ENCODE assay signal across 8 mouse cellular contexts in the genomic region with DNA sequence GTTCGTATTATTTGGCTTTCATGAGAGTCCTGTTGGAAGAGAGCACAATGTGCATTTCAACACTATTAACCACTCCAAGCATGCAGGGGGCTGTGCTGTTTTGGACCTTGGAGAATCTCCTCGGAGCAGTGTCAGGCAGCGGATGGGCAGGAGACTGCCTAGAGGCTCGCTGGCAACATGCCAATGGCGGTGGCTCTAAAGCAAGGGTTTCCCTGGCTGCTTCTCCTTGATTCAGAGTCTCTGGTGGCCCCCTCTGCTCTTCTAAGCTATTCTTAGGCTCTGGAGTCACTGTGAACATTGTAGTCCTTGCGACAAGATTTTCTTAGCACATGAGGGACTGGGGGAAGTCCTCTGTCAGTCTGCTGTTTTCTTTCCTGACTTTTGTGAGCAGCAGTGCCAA. TPM values are rescaled to one million over a fixed set of nuclear protein-coding genes. Genes with fewer than 3 reads are reported as not detected.
DNase-seq lines count a peak whose midpoint lies in the region; ATAC-seq and TF ChIP-seq lines count a peak whose summit lies in the region.

No protein-coding gene starts in this region.

- H3K36me3 ChIP-seq in midbrain, embryonic 13.5 days: peaks cover 21% of the 10 kb centered on the region
- H3K36me3 ChIP-seq in midbrain, embryonic 10.5 days: peaks cover 30% of the 10 kb centered on the region
- H3K36me3 ChIP-seq in forebrain, embryonic 13.5 days (ENCODE audit: poor library complexity, severe bottlenecking): no peaks in the 10 kb centered on the region; the same call in 1 of the 2 replicates
- H3K36me3 ChIP-seq in hindbrain, embryonic 15.5 days: no peaks in the 10 kb centered on the region
- H3K36me3 ChIP-seq in liver, postnatal 0 days (replicated peaks; ENCODE audit: insufficient read depth, low read length): no peaks in the 10 kb centered on the region
- H3K36me3 ChIP-seq in thymus, adult 2 months (ENCODE audit: control insufficient read depth, insufficient read depth, low read length): no peaks in the 10 kb centered on the region

- H3K27me3 ChIP-seq in midbrain, embryonic 13.5 days: no peaks in the 10 kb centered on the region
- H3K27me3 ChIP-seq in midbrain, embryonic 10.5 days (ENCODE audit: low read depth, poor library complexity, severe bottlenecking): no peaks in the 10 kb centered on the region
- no peaks in the 10 kb centered on the region for H3K27me3 ChIP-seq in forebrain, embryonic 13.5 days
- no peaks in the 10 kb centered on the region for H3K27me3 ChIP-seq in hindbrain, embryonic 15.5 days
- no peaks in the 10 kb centered on the region for H3K27me3 ChIP-seq in liver, postnatal 0 days (ENCODE audit: insufficient read depth, low read length)
- H3K27me3 ChIP-seq in thymus, adult 2 months (ENCODE audit: control insufficient read depth, insufficient read depth, low read length): no peaks in the 10 kb centered on the region

- intact Hi-C loops in left cerebral cortex, postnatal 36 days (cut with DNase I): no loop called here

- no peak overlapping the region for H3K4me3 ChIP-seq in midbrain, embryonic 13.5 days (replicated peaks)
- no peak overlapping the region for H3K4me3 ChIP-seq in midbrain, embryonic 10.5 days
- no peak overlapping the region for H3K4me3 ChIP-seq in forebrain, embryonic 13.5 days
- no peak overlapping the region for H3K4me3 ChIP-seq in hindbrain, embryonic 15.5 days
- no peak overlapping the region for H3K4me3 ChIP-seq in liver, postnatal 0 days (ENCODE audit: low read depth, low read length)
- no peak overlapping the region for H3K4me3 ChIP-seq in thymus, adult 2 months (ENCODE audit: control insufficient read depth, insufficient read depth, low read length)
- H3K4me3 ChIP-seq in layer of hippocampus, adult 2 months: no peak overlapping the region

- no peak for TF ChIP-seq CTCF in liver, postnatal 0 days (IDR thresholded peaks at IDR 0.05; ENCODE audit: low read depth)
- TF ChIP-seq CTCF in thymus, adult 2 months (IDR thresholded peaks at IDR 0.05; ENCODE audit: borderline replicate concordance, control insufficient read depth, extremely low read depth, insufficient read depth, low read length, poor library complexity): no peak
- no peak for TF ChIP-seq CTCF in layer of hippocampus, adult 2 months (conservative IDR thresholded peaks at IDR 0.05)

- H3K4me1 ChIP-seq in midbrain, embryonic 13.5 days (replicated peaks): peaks cover 44% of the 10 kb centered on the region
- peaks cover 12% of the 10 kb centered on the region; the same call in 1 of the 2 replicates for H3K4me1 ChIP-seq in midbrain, embryonic 10.5 days
- peaks cover 28% of the 10 kb centered on the region for H3K4me1 ChIP-seq in forebrain, embryonic 13.5 days
- H3K4me1 ChIP-seq in hindbrain, embryonic 15.5 days (replicated peaks): peaks cover 36% of the 10 kb centered on the region
- peaks cover 15% of the 10 kb centered on the region; the same call in 1 of the 2 replicates for H3K4me1 ChIP-seq in liver, postnatal 0 days (ENCODE audit: insufficient read depth)
- H3K4me1 ChIP-seq in thymus, adult 2 months (replicated peaks; ENCODE audit: control insufficient read depth, insufficient read depth, low read length): no peaks in the 10 kb centered on the region

- no peaks in the 10 kb centered on the region; the same call in 1 of the 2 replicates for H3K9me3 ChIP-seq in midbrain, embryonic 13.5 days
- H3K9me3 ChIP-seq in midbrain, embryonic 10.5 days (replicated peaks): peaks cover 7% of the 10 kb centered on the region
- H3K9me3 ChIP-seq in forebrain, embryonic 13.5 days (replicated peaks): peaks cover 7% of the 10 kb centered on the region
- no peaks in the 10 kb centered on the region for H3K9me3 ChIP-seq in hindbrain, embryonic 15.5 days
- H3K9me3 ChIP-seq in liver, postnatal 0 days (ENCODE audit: low read length): 0 out of 2 replicates have a peak, but pooled peaks cover 3% of the 10 kb centered on the region

- H3K4me2 ChIP-seq in midbrain, embryonic 13.5 days (replicated peaks): no peak overlapping the region
- no peak overlapping the region for H3K4me2 ChIP-seq in forebrain, embryonic 13.5 days
- H3K4me2 ChIP-seq in hindbrain, embryonic 15.5 days: no peak overlapping the region
- no peak overlapping the region for H3K4me2 ChIP-seq in liver, postnatal 0 days (ENCODE audit: low read depth, low read length)

- TF ChIP-seq POLR2A in thymus, adult 2 months (IDR thresholded peaks at IDR 0.05; ENCODE audit: control insufficient read depth, extremely low read depth, insufficient read depth, low read length, poor library complexity): no peak

- 48% methylated on average over 6 of the region's 6 CpGs for WGBS in midbrain, embryonic 13.5 days
- 91% methylated on average over 6 of the region's 6 CpGs for WGBS in midbrain, embryonic 10.5 days
- WGBS in forebrain, embryonic 13.5 days: 28% methylated on average over 6 of the region's 6 CpGs
- 33% methylated on average over 6 of the region's 6 CpGs for WGBS in hindbrain, embryonic 15.5 days
- 51% methylated on average over 6 of the region's 6 CpGs for WGBS in liver, postnatal 0 days (ENCODE audit: insufficient replicate concordance)
- WGBS in thymus, adult 2 months: 90% methylated on average over 6 of the region's 6 CpGs

- TF ChIP-seq EP300 in liver, postnatal 0 days (IDR thresholded peaks at IDR 0.05; ENCODE audit: low read depth): no peak

- peak overlapping the region; percentile 63 for H3K27ac ChIP-seq in midbrain, embryonic 13.5 days
- no peak overlapping the region; the same call in 1 of the 2 replicates for H3K27ac ChIP-seq in midbrain, embryonic 10.5 days (replicated peaks)
- peak overlapping the region; percentile 12 for H3K27ac ChIP-seq in forebrain, embryonic 13.5 days
- H3K27ac ChIP-seq in hindbrain, embryonic 15.5 days (replicated peaks): peak overlapping the region; percentile 58
- H3K27ac ChIP-seq in liver, postnatal 0 days (ENCODE audit: low read depth): peak overlapping the region; percentile 91
- H3K27ac ChIP-seq in thymus, adult 2 months (ENCODE audit: control insufficient read depth, insufficient read depth, low read length): no peak overlapping the region
- H3K27ac ChIP-seq in layer of hippocampus, adult 2 months: no peak overlapping the region

- no peak for DNase-seq in midbrain, embryonic 10.5 days (ENCODE audit: low spot score)
- peak; percentile 36 for DNase-seq in liver, postnatal 0 days
- no peak for DNase-seq in thymus, adult 2 months
- no peak for DNase-seq in layer of hippocampus, adult 2 months (ENCODE audit: low spot score in 2 of 2)
- DNase-seq in left cerebral cortex, postnatal 36 days (ENCODE audit: low spot score in 2 of 2): no peak

- no peak overlapping the region for H3K9ac ChIP-seq in midbrain, embryonic 13.5 days (replicated peaks)
- no peak overlapping the region for H3K9ac ChIP-seq in forebrain, embryonic 13.5 days
- H3K9ac ChIP-seq in hindbrain, embryonic 15.5 days: no peak overlapping the region
- H3K9ac ChIP-seq in liver, postnatal 0 days (replicated peaks): no peak overlapping the region

- peak; percentile 70; the same call in 1 of the 2 replicates for ATAC-seq in midbrain, embryonic 13.5 days
- peak; percentile 20; the same call in 1 of the 2 replicates for ATAC-seq in forebrain, embryonic 13.5 days
- peak; percentile 35; the same call in 1 of the 2 replicates for ATAC-seq in hindbrain, embryonic 15.5 days (ENCODE audit: low FRiP score, low read depth)
- peak; percentile 18 for ATAC-seq in liver, postnatal 0 days

RNA-seq across cellular contexts. Expression of gene Zfp618, which starts 33.5 kb away (rescaled TPM):
- polyA plus RNA-seq in midbrain, embryonic 13.5 days (2015; fragmentation: Nextera tagmentation; extraction: Ambion mirVana): 44.6 and 44.9 TPM in 2 replicates
- 23.9 and 26.6 TPM in 2 replicates for polyA plus RNA-seq in midbrain, embryonic 10.5 days (2016; fragmentation: Nextera tagmentation; extraction: Ambion mirVana)
- 21.7 and 25.2 TPM in 2 replicates for polyA plus RNA-seq in forebrain, embryonic 13.5 days (2015; fragmentation: Nextera tagmentation; extraction: Ambion mirVana)
- polyA plus RNA-seq in hindbrain, embryonic 15.5 days (2015; fragmentation: Nextera tagmentation; extraction: Ambion mirVana): 27.2 and 28.3 TPM in 2 replicates
- polyA plus RNA-seq in liver, postnatal 0 days (2015; fragmentation: Nextera tagmentation; extraction: Ambion mirVana): 4.5 and 7.4 TPM in 2 replicates
- polyA plus RNA-seq in thymus, adult 2 months (2012; rRNA removed): 1.1 and 1.9 TPM in 2 replicates
- 1 to 10 TPM; 3.6 to 6.1 TPM for total RNA-seq in layer of hippocampus, adult 2 months (2021)
- 1 to 10 TPM; 4.6 to 7.0 TPM for total RNA-seq in left cerebral cortex, postnatal 36 days (2021)

Comparison
In these comparisons a context has a peak if more than half of its experiments do, and no peak if none do; other contexts are left out.
1. H3K27ac ChIP-seq: peak in midbrain, embryonic 13.5 days (single experiment), forebrain, embryonic 13.5 days (single experiment), hindbrain, embryonic 15.5 days (single experiment) and liver, postnatal 0 days (single experiment); none in midbrain, embryonic 10.5 days (single experiment), thymus, adult 2 months (single experiment) and layer of hippocampus, adult 2 months (single experiment).
2. ATAC-seq: peak in every context shown above with its lines; median percentile 70 in midbrain, embryonic 13.5 days; 35 in hindbrain, embryonic 15.5 days; 20 in forebrain, embryonic 13.5 days; 18 in liver, postnatal 0 days.